Mouse (Mus musculus): ENCODE data around the gene Myh4. TPM values are rescaled to one million over a fixed set of nuclear protein-coding genes. Genes with fewer than 3 reads are reported as not detected.

The Myh4 gene
- total and polyA plus RNA-seq, 3 experiments = 0.04 TPM; not detected in 2

GRCm38 (mm10) chr11:67199752-67200151 is 38.1 kb upstream of the Myh4 start, which contains the start of gene Myh1:
TSS of gene Myh1 (plus strand) at chr11:67200052.
- Histone ChIP-seq H3K4me3 (replicated peaks in 1 of 3; ENCODE audit: low read depth in 2 of 3, low read length in 2 of 3, poor library complexity in 1 of 3) (no peak within 1 kb of the TSS), H3K4me1 (ENCODE audit: control insufficient read depth in 1 of 2, insufficient read depth in 2 of 2) (no peaks in the 10 kb centered on the region), H3K27me3 (replicated peaks) (no peaks in the 10 kb centered on the region), H3K9ac (ENCODE audit: insufficient read depth, low read depth) (no peak within 1 kb of the TSS), H3K4me2 (ENCODE audit: insufficient read depth, low read depth, poor library complexity, severe bottlenecking) (peak within 1 kb of the TSS; percentile 18; the same call in 1 of the 2 replicates), H3K9me3 (replicated peaks; ENCODE audit: low read length) (peaks cover 6% of the 10 kb centered on the region), H3K79me2 (replicated peaks; ENCODE audit: control insufficient read depth, extremely low read depth, insufficient read depth, poor library complexity, severe bottlenecking) (no peaks in the 10 kb centered on the region), H3K27ac (ENCODE audit: insufficient read depth, low read depth) (no peak within 1 kb of the TSS), H3K36me3 (replicated peaks in 1 of 2; ENCODE audit: control insufficient read depth in 1 of 2, insufficient read depth in 1 of 2, low read length in 1 of 2) (no peaks in the 10 kb centered on the region)
- DNase-seq (ENCODE audit: extremely low read depth) = no peak
- in situ Hi-C loops (cut with MboI; ENCODE audit: low pct_ligation_motif_present, low pct_unique_long_range_greater_than_20kb, low sequenced_read_pairs) = no loop called here
- TF ChIP-seq CHD2 (IDR thresholded peaks at IDR 0.05; ENCODE audit: low read length) (no peak), JUND (conservative IDR thresholded peaks at IDR 0.05; ENCODE audit: low read depth, low read length) (no peak), ZKSCAN1 (IDR thresholded peaks at IDR 0.05; ENCODE audit: borderline replicate concordance, low read depth, low read length) (no peak), TCF12 (IDR thresholded peaks at IDR 0.05; ENCODE audit: low read depth, low read length) (no peak), PAX5 (IDR thresholded peaks at IDR 0.05; ENCODE audit: low read length) (no peak), SIN3A (IDR thresholded peaks at IDR 0.05; ENCODE audit: low read length) (no peak), ZC3H11A (IDR thresholded peaks at IDR 0.05; ENCODE audit: low read depth, low read length) (no peak), BHLHE40 (IDR thresholded peaks at IDR 0.05; ENCODE audit: low read depth, low read length) (no peak), ETS1 (conservative IDR thresholded peaks at IDR 0.05; ENCODE audit: low read depth, low read length) (no peak), CHD1 (IDR thresholded peaks at IDR 0.05; ENCODE audit: low read depth, low read length) (no peak), ZNF384 (IDR thresholded peaks at IDR 0.05; ENCODE audit: low read depth, low read length) (no peak), SMC3 (IDR thresholded peaks at IDR 0.05; ENCODE audit: low read depth, low read length) (no peak), MAZ (IDR thresholded peaks at IDR 0.05; ENCODE audit: low read depth, low read length) (no peak), RAD21 (IDR thresholded peaks at IDR 0.05; ENCODE audit: low read depth, low read length) (no peak), RCOR1 (conservative IDR thresholded peaks at IDR 0.05; ENCODE audit: low read depth, low read length) (no peak)
- dilution Hi-C loops (cut with MboI; ENCODE audit: extremely low pct_ligation_motif_present, extremely low pct_unique_long_range_greater_than_20kb, low sequenced_read_pairs) = no loop called here

GRCm38 (mm10) chr11:67204766-67205165 is 33.1 kb upstream of the Myh4 start:
- DNase-seq (ENCODE audit: extremely low read depth) = no peak
- Histone ChIP-seq H3K4me1 (ENCODE audit: control insufficient read depth in 1 of 2, insufficient read depth in 2 of 2) (peaks cover 3% of the 10 kb centered on the region in 2 experiments; a peak in 1 of 4 replicates), H3K4me3 (replicated peaks in 1 of 3; ENCODE audit: low read depth in 2 of 3, low read length in 2 of 3, poor library complexity in 1 of 3) (no peak overlapping the region), H3K36me3 (replicated peaks in 1 of 2; ENCODE audit: control insufficient read depth in 1 of 2, insufficient read depth in 1 of 2, low read length in 1 of 2) (no peaks in the 10 kb centered on the region), H3K27me3 (replicated peaks) (no peaks in the 10 kb centered on the region), H3K4me2 (ENCODE audit: insufficient read depth, low read depth, poor library complexity, severe bottlenecking) (no peak overlapping the region), H3K79me2 (replicated peaks; ENCODE audit: control insufficient read depth, extremely low read depth, insufficient read depth, poor library complexity, severe bottlenecking) (no peaks in the 10 kb centered on the region), H3K27ac (ENCODE audit: insufficient read depth, low read depth) (no peak overlapping the region), H3K9ac (ENCODE audit: insufficient read depth, low read depth) (no peak overlapping the region), H3K9me3 (replicated peaks; ENCODE audit: low read length) (no peaks in the 10 kb centered on the region)
- dilution Hi-C loops (cut with MboI; ENCODE audit: extremely low pct_ligation_motif_present, extremely low pct_unique_long_range_greater_than_20kb, low sequenced_read_pairs) = no loop called here
- in situ Hi-C loops (cut with MboI; ENCODE audit: low pct_ligation_motif_present, low pct_unique_long_range_greater_than_20kb, low sequenced_read_pairs) = no loop called here
- TF ChIP-seq IRF4 (IDR thresholded peaks at IDR 0.05; ENCODE audit: low read depth, low read length) (no peak), TBP (conservative IDR thresholded peaks at IDR 0.05; ENCODE audit: low read depth, low read length) (no peak), MYC (IDR thresholded peaks at IDR 0.05; ENCODE audit: low read depth, low read length) (no peak), ZMIZ1 (IDR thresholded peaks at IDR 0.05; ENCODE audit: low read depth, low read length) (no peak), MEF2A (IDR thresholded peaks at IDR 0.05; ENCODE audit: borderline replicate concordance, low read depth, low read length) (no peak), ZNF384 (IDR thresholded peaks at IDR 0.05; ENCODE audit: low read depth, low read length) (no peak), ETS1 (conservative IDR thresholded peaks at IDR 0.05; ENCODE audit: low read depth, low read length) (no peak), ZKSCAN1 (IDR thresholded peaks at IDR 0.05; ENCODE audit: borderline replicate concordance, low read depth, low read length) (no peak), UBTF (IDR thresholded peaks at IDR 0.05; ENCODE audit: low read depth, low read length) (no peak), POLR2AphosphoS2 (IDR thresholded peaks at IDR 0.05; ENCODE audit: low read depth, low read length) (no peak), MAFK (IDR thresholded peaks at IDR 0.05; ENCODE audit: insufficient replicate concordance, low read length) (no peak), USF2 (conservative IDR thresholded peaks at IDR 0.05; ENCODE audit: low read depth, low read length) (no peak), NELFE (IDR thresholded peaks at IDR 0.05; ENCODE audit: low read depth, low read length) (no peak), USF1 (IDR thresholded peaks at IDR 0.05; ENCODE audit: low read depth, low read length) (no peak), HCFC1 (IDR thresholded peaks at IDR 0.05; ENCODE audit: low read depth, low read length) (no peak), BHLHE40 (IDR thresholded peaks at IDR 0.05; ENCODE audit: low read depth, low read length) (no peak), MXI1 (IDR thresholded peaks at IDR 0.05; ENCODE audit: low read depth, low read length) (no peak)
